Mouse (Mus musculus) hindbrain, embryonic 15.5 days (tissue): Measurements from ENCODE around the gene Elovl5. TPM values are rescaled to one million over a fixed set of nuclear protein-coding genes. Genes with fewer than 3 reads are reported as not detected.

Experiments used
- ATAC-seq: fragments of 200-750 bp; cut with Nextera tagmentation; 2 replicates; pipeline ENCODE4 v1.8.0; 2017; ENCODE audit warnings: low read depth, moderate number of reproducible peaks, moderate TSS enrichment; ENCODE audit not compliant: low FRiP score
- H3K27ac ChIP-seq: fragments of 300-500 bp; sonication (generic); replicated peaks from 2 replicates; pipeline ENCODE4 v1.5.1; 2015; ENCODE audit warnings: mild to moderate bottlenecking, inconsistent platforms
- H3K27me3 ChIP-seq: fragments of 300-500 bp; sonication (generic); 2 replicates; pipeline ENCODE4 v1.6.1; 2015; ENCODE audit warnings: control low read depth, inconsistent platforms
- H3K36me3 ChIP-seq: fragments of 300-500 bp; sonication (generic); 2 replicates; pipeline ENCODE4 v1.6.1; 2015; ENCODE audit warnings: control low read depth, inconsistent platforms
- H3K4me1 ChIP-seq: fragments of 300-500 bp; sonication (generic); replicated peaks from 2 replicates; pipeline ENCODE4 v1.6.1; 2015; ENCODE audit warnings: control low read depth, inconsistent platforms
- H3K4me2 ChIP-seq: fragments of 300-500 bp; sonication (generic); 2 replicates; pipeline ENCODE4 v1.6.1; 2015; ENCODE audit warnings: moderate library complexity, mild to moderate bottlenecking, inconsistent platforms
- H3K4me3 ChIP-seq: fragments of 300-500 bp; sonication (generic); 2 replicates; pipeline ENCODE4 v1.5.1; 2015; ENCODE audit warnings: mild to moderate bottlenecking, inconsistent platforms
- H3K9ac ChIP-seq: fragments of 300-500 bp; sonication (generic); 2 replicates; pipeline ENCODE4 v1.6.1; 2015; ENCODE audit warnings: inconsistent platforms
- H3K9me3 ChIP-seq: fragments of 300-500 bp; sonication (generic); 2 replicates; pipeline ENCODE4 v1.6.1; 2016; ENCODE audit warnings: control low read depth, inconsistent platforms
- WGBS: fragments of 180-500 bp; shearing (Covaris S2); methylation state at CpG from one replicate; pipeline ENCODE4 v1.1.7; 2015; 5-methylcytosine and 5-hydroxymethylcytosine counted together
- polyA plus RNA-seq: library from polyadenylated mRNA; unstranded; fragments of >200 nt; fragmentation: Nextera tagmentation; extraction: Ambion mirVana; gene quantifications from 2 replicates; pipeline ENCODE4 v1.2.1, GENCODE M21; 2015

The Elovl5 gene
- polyA plus RNA-seq, 1 experiment from 2014 or later: 67.1 TPM

DNA sequence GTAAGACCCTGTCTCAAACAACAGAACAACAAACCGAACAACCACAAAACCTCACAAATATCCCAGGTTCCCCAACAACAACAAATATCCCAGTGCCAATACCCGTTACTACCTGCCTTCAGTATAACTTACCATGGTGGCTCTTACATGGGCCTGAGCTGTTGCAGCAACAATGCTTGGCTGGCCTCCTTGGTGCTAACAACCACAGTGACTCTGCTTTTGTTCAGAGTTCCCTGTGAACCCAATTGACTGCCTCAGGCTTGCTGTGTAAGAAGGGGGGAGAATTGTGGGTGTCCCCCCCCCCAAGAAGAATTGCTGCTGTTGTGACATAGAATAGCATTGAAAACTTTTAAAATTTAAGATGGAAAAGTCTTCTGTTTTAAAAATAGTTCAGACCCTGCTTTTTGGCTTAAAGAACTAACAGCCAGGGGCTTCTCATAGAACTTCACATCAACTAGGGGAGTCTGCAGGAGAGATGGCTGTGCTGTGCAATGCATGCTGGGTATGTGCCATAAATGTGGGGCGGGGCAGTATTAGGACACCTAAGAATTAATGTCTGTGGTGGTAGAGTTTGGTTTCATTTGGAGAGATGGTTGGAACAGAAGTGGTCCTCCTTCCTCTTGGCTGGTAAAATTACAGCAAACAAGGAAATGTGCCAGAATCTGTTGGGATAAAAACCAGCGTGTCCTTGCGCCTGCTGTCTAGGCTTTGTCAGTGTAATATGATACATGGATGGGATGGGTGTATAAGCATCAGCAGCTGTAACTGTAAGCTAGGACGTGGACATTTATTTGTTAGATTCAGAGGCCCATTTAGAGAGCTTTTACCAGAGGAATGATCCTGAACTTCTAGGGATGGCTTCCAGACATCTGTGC, 28.9 kb downstream of the Elovl5 start:
- peaks cover 12% of the 10 kb centered on the region for H3K4me1 ChIP-seq
- no peak overlapping the region for H3K27ac ChIP-seq
- no peak overlapping the region for H3K4me3 ChIP-seq
- no peak for ATAC-seq
- H3K4me2 ChIP-seq: no peak overlapping the region
- H3K9ac ChIP-seq: no peak overlapping the region
- no peaks in the 10 kb centered on the region for H3K36me3 ChIP-seq
- H3K9me3 ChIP-seq: no peaks in the 10 kb centered on the region
- no peaks in the 10 kb centered on the region for H3K27me3 ChIP-seq
- 88% methylated on average over 6 of the region's 6 CpGs for WGBS

DNA sequence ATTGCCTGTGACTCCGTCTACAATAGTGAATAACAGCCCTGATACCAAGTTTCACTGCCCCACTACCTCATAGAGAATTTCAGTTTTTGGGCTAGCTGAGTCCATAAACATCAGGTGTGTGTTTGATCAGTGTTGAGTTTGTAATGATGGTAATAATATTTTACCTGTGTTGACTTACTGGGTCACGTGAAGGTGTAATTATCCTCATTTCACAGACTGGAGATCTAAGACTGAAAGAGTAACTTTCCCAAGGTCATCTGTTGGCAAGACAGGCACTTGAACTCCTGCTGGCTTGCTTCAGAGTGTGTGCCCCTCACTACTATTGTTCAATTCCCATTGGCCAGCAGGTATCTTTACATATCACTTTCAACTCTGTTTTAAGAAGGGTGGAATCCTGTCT, 31.1 kb downstream of the Elovl5 start:
- Histone ChIP-seq H3K4me2 (no peak overlapping the region), H3K27me3 (no peaks in the 10 kb centered on the region), H3K9ac (no peak overlapping the region), H3K9me3 (no peaks in the 10 kb centered on the region), H3K4me1 (peaks cover 17% of the 10 kb centered on the region), H3K36me3 (no peaks in the 10 kb centered on the region), H3K27ac (no peak overlapping the region), H3K4me3 (no peak overlapping the region)
- ATAC-seq: no peak
- WGBS: 95% methylated on average over 2 of the region's 2 CpGs

DNA sequence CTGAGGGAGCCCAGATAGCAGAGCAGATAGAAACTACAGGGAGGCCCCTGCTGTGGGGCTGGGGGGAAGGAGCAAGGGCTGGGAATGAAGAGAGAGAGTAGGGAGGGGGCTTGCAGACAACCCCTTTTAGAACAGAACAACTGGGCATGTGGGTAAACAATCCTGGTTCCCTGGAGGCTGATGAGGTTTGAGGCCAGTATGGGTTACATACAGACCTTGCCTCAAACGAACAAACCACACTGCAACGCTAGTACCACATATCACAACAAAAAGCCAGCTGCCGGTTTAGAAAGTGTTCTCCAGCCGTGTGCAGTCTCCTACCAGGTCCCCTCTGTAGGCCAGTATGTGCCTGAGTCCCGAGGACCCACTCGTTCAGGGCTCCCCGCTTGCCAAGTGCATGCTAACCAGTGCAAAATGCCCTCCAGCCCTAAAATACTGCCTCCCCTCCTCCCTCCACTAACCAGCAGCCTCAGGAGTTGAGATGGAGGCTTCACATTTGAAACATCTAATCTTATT, 32.6 kb downstream of the Elovl5 start:
- ATAC-seq: peak; percentile 50; the same call in 1 of the 2 replicates
- Histone ChIP-seq H3K9me3 (no peaks in the 10 kb centered on the region), H3K4me1 (peaks cover 20% of the 10 kb centered on the region), H3K27ac (0 out of 2 replicates have a peak overlapping the region, but pooled peaks have one; percentile 9), H3K9ac (no peak overlapping the region), H3K4me2 (no peak overlapping the region), H3K36me3 (no peaks in the 10 kb centered on the region), H3K27me3 (no peaks in the 10 kb centered on the region), H3K4me3 (no peak overlapping the region)
- 38% methylated on average over 7 of the region's 7 CpGs for WGBS

DNA sequence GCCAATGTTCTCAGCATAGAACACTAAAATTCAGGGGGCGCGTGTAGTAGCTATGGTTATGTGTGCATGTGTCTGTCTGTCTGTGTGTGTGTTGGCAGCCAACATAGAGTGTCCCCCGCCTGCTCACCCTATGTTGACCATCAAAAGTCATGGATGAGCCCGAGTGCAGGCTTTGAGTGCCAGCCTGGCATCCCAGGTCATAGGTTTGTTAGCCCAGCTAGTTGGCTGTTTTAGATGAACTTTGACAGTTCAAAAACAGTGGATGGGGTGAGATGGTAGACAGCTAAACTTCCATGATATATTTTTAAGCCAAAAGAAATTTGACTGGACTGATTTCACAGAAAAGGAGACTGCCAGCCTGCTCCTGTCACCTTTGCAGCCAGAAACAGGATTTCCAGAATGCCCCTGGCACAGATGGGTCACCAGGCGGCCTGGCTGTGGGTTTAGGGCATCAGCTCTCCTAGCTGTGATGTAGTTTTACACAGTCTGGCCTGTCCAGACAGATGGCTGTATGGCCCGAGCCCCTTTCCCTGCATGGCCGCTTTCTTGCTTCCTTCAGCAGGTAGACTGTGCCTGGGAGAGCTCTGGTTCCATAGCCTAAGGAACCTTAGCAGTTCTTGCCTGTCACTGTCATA, 33.8 kb downstream of the Elovl5 start:
- H3K4me3 ChIP-seq: no peak overlapping the region
- ATAC-seq: no peak
- no peaks in the 10 kb centered on the region for H3K9me3 ChIP-seq
- H3K27me3 ChIP-seq: no peaks in the 10 kb centered on the region
- H3K36me3 ChIP-seq: no peaks in the 10 kb centered on the region
- no peak overlapping the region for H3K4me2 ChIP-seq
- no peak overlapping the region for H3K27ac ChIP-seq
- WGBS: 91% methylated on average over 7 of the region's 7 CpGs
- H3K9ac ChIP-seq: no peak overlapping the region
- peaks cover 20% of the 10 kb centered on the region for H3K4me1 ChIP-seq

DNA sequence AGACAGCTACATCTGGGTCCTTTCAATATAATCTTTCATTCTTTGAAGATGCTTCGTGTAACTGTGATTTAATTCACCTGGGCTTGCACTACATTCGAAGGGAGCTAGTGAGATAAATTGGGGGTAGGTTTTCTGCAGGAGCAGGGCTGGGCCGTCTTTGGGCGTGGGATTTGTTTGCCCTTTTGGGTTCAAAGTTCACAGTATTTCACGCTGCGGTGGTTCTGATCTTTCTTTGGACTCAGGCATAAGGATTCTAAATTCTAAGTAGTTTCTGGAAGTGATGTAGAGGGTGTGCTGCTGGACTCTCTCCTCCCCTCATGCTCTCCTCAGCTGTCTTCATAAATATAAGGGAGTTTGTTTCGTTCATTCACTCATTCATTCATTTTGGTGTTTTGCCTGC, 34.8 kb downstream of the Elovl5 start:
- 68% methylated on average over 7 of the region's 7 CpGs for WGBS
- Histone ChIP-seq H3K27ac (no peak overlapping the region), H3K9ac (no peak overlapping the region), H3K36me3 (no peaks in the 10 kb centered on the region), H3K9me3 (no peaks in the 10 kb centered on the region), H3K4me1 (peaks cover 20% of the 10 kb centered on the region), H3K4me2 (no peak overlapping the region), H3K4me3 (no peak overlapping the region), H3K27me3 (no peaks in the 10 kb centered on the region)
- ATAC-seq: no peak

DNA sequence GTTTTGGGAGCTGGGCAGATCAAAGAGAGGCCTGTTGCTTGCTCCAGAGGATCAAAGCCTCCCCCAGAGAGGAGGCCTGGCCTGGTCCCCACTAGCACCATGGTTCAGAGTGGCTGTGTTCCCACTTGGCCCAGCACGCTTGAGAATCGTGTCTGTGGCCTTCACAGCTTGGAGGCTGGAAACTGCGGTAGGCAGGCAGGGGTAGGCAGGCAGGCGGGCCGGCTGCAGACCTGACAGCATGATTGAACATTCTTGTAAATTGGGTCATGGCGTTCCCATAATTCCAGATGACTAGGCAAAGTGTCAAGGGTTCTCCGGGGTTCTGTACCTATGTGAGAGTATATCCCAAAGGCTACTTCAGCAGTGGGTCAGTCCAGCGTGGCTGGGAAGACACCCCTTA, 35.9 kb downstream of the Elovl5 start:
- peaks cover 20% of the 10 kb centered on the region for H3K4me1 ChIP-seq
- H3K9ac ChIP-seq: no peak overlapping the region
- no peaks in the 10 kb centered on the region for H3K9me3 ChIP-seq
- no peaks in the 10 kb centered on the region for H3K27me3 ChIP-seq
- H3K4me2 ChIP-seq: no peak overlapping the region
- WGBS: 46% methylated on average over 8 of the region's 8 CpGs
- no peak overlapping the region for H3K4me3 ChIP-seq
- H3K36me3 ChIP-seq: no peaks in the 10 kb centered on the region
- peak; percentile 40; the same call in 1 of the 2 replicates for ATAC-seq
- no peak overlapping the region for H3K27ac ChIP-seq

DNA sequence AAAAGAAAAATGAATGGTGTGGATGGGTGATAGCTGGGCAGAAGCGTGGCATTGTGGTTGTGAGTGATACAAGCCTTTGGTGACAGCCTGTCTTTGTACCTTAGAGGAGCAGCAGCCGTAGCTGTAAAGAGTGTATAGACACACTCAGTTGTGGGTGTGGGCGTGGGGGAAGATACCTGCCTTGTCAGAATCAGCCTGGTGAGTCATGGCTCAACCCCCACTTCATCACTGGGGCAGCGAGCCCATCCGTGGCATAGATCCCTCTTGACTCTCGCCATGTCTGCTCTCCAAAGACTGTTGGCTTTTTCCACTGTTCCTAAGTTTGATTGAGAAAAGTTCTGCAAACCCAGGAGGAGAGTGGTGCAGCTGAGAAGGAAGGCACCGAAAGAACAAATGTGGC, 37.3 kb downstream of the Elovl5 start:
- ATAC-seq: no peak
- WGBS: 88% methylated on average over 7 of the region's 7 CpGs
- no peak overlapping the region for H3K27ac ChIP-seq
- H3K9me3 ChIP-seq: no peaks in the 10 kb centered on the region
- no peaks in the 10 kb centered on the region for H3K27me3 ChIP-seq
- H3K36me3 ChIP-seq: no peaks in the 10 kb centered on the region
- H3K4me3 ChIP-seq: no peak overlapping the region
- H3K4me2 ChIP-seq: no peak overlapping the region
- no peak overlapping the region for H3K9ac ChIP-seq
- peaks cover 18% of the 10 kb centered on the region for H3K4me1 ChIP-seq

DNA sequence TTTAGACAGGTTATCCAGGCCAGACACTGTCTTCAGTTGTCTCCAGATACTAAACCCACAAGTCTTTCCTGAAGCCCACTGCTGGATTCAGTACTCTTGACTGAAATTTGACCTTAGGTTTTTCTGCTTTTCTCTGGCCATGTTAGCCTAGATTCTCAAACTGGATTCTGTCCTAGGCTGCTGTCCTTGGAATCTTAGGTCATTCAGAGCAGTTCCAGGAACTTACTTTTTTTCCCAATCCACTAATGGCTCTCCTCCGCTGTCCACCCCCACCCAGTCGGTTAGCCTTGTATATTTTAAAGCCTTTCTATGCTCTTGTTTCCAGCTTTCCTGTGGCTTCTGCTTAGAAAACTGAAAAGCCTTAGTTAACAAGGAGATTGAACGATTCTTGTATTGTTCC, 37.8 kb downstream of the Elovl5 start:
- H3K27ac ChIP-seq: no peak overlapping the region
- no peaks in the 10 kb centered on the region for H3K36me3 ChIP-seq
- 87% methylated on average over 3 of the region's 3 CpGs for WGBS
- no peak overlapping the region for H3K4me3 ChIP-seq
- peaks cover 13% of the 10 kb centered on the region for H3K4me1 ChIP-seq
- ATAC-seq: no peak
- H3K9ac ChIP-seq: no peak overlapping the region
- H3K9me3 ChIP-seq: no peaks in the 10 kb centered on the region
- no peak overlapping the region for H3K4me2 ChIP-seq
- H3K27me3 ChIP-seq: no peaks in the 10 kb centered on the region

DNA sequence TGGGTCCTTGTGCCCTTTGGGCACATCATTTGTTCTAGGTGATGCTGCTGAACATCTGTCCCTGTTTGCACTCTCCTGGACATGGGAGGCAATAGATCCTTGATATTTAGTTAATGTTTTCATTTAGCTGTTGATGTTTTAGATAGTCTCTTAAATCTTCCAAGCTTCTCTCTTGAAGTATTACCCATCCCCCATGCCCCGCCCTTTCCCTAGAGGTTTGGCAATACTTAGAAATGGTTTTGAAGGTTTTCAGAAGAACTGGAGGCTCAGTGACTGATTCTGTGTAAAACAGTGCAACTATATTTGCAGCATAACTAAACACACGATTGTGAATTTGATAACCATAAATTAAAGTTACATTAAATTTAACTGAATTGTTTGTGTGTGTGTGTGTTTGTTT, 38.3 kb downstream of the Elovl5 start:
- H3K4me3 ChIP-seq: no peak overlapping the region
- no peaks in the 10 kb centered on the region for H3K9me3 ChIP-seq
- H3K27ac ChIP-seq: no peak overlapping the region
- H3K36me3 ChIP-seq: no peaks in the 10 kb centered on the region
- 91% methylated on average over 2 of the region's 2 CpGs for WGBS
- no peak overlapping the region for H3K9ac ChIP-seq
- ATAC-seq: no peak
- H3K27me3 ChIP-seq: no peaks in the 10 kb centered on the region
- no peak overlapping the region for H3K4me2 ChIP-seq
- peaks cover 11% of the 10 kb centered on the region for H3K4me1 ChIP-seq

DNA sequence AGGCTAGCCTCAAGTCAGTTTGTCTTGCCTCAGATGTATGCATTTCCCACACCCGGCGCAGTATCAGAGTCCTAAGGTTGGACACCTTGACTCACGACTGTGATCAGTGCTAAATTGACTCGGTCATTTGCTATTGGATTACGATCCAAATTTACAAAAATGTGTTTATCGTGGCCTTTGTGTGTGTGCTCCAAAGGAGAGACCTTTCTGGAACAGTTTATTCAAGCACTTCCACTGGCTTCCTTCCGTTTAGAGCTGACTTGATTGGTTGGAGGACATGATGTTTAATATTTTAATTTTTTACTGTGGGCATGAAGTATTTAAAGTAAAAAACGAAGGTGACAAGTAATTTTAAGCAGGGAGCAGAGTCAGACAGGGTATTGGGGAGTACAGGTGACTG, 38.8 kb downstream of the Elovl5 start:
- Histone ChIP-seq H3K27me3 (no peaks in the 10 kb centered on the region), H3K4me1 (peaks cover 11% of the 10 kb centered on the region), H3K4me3 (no peak overlapping the region), H3K9me3 (no peaks in the 10 kb centered on the region), H3K36me3 (0 out of 2 replicates have a peak, but pooled peaks cover 1% of the 10 kb centered on the region), H3K4me2 (no peak overlapping the region), H3K9ac (no peak overlapping the region), H3K27ac (no peak overlapping the region)
- WGBS: 91% methylated on average over 8 of the region's 8 CpGs
- no peak for ATAC-seq

DNA sequence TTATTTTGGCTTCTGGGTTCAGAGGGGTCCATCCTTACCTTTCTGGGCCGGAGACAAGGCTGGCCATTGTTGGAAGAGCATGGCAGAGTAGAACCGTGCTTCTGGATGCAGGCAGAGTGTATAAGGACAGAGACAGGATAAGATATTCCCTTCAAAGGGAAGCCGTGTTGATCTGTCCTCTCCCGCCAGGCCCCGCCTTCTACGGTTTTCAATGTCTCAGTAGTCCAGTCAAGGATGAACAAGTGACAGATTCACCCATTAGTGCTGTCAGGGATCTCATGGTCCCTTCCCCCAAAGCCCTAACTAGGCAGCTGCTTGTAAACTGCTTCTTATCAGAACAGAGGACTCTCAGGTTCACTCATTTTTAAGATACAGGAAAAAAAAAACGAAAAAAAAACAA, 41.2 kb downstream of the Elovl5 start:
- H3K27ac ChIP-seq: no peak overlapping the region
- H3K9me3 ChIP-seq: no peaks in the 10 kb centered on the region
- no peaks in the 10 kb centered on the region for H3K27me3 ChIP-seq
- no peak for ATAC-seq
- peaks cover 3% of the 10 kb centered on the region; the same call in 1 of the 2 replicates for H3K4me1 ChIP-seq
- no peak overlapping the region for H3K4me3 ChIP-seq
- H3K4me2 ChIP-seq: no peak overlapping the region
- no peak overlapping the region for H3K9ac ChIP-seq
- 86% methylated on average over 7 of the region's 7 CpGs for WGBS
- H3K36me3 ChIP-seq: 0 out of 2 replicates have a peak, but pooled peaks cover 8% of the 10 kb centered on the region

DNA sequence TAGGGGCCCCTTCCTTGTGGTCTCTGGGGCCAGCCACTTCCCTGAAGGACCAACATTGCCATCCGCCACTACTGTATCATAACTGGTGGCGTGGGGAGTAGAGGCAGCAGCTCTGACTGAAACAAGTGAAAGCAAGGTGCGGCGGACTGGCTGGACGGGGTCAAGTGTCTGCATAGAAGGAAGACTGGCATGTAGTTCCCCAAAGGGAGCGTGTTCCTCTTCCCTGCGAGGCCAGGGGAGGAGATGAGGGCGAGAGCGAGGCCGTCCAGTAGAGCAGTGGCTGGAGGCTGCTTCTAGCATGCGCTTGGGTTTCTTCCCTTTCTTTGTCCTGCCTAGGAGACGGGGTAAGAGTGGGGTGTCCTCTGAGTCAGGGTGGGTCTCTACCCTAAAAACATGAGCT, 42.6 kb downstream of the Elovl5 start:
- Histone ChIP-seq H3K9ac (no peak overlapping the region), H3K4me3 (no peak overlapping the region), H3K4me1 (peaks cover 11% of the 10 kb centered on the region), H3K36me3 (0 out of 2 replicates have a peak, but pooled peaks cover 8% of the 10 kb centered on the region), H3K9me3 (no peaks in the 10 kb centered on the region), H3K27ac (no peak overlapping the region), H3K27me3 (no peaks in the 10 kb centered on the region), H3K4me2 (no peak overlapping the region)
- WGBS: 93% methylated on average over 12 of the region's 12 CpGs
- ATAC-seq: no peak
